In the genomic region with DNA sequence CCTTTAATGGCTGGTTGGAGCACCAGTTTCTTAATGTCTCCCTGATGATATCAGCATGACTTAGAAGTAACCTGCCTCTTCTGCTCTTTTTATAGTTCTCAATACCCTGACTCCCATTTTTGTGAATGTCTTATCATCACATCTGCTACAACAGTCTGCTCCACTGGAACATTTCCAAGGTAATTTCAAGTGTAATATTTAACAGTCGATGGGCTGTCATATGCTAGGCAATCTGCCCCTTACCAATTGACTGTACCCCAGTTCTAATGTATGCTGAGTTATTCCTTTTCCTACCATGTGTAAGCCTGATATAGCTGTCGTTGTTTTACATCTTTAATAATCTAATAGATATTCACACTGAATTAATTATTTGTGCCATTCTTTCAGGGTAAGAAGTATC, we compare ENCODE assay signal across 19 mouse cellular contexts.
DNase-seq lines count a peak whose midpoint lies in the region; ATAC-seq lines count a peak whose summit lies in the region.
"Had no signal": no experiment of that assay in that cellular context is flagged by ENCODE, and none has a peak within 500 bp of the region (broad histone marks: within the 10 kb centered on the region; RNA-seq: fewer than 3 reads in every experiment).

No protein-coding gene starts in this region.

- H3K4me1 ChIP-seq in forebrain, embryonic 15.5 days = no peaks in the 10 kb centered on the region
- H3K4me1 ChIP-seq in forebrain, embryonic 12.5 days = no peaks in the 10 kb centered on the region
- H3K4me1 ChIP-seq: embryonic facial prominence, embryonic 12.5 days; heart, embryonic 15.5 days; hindbrain, embryonic 15.5 days had no signal

- H3K9ac ChIP-seq in forebrain, embryonic 15.5 days (replicated peaks) = no peak overlapping the region
- no peak overlapping the region for H3K9ac ChIP-seq in forebrain, embryonic 12.5 days
- H3K9ac ChIP-seq: embryonic facial prominence, embryonic 12.5 days; heart, embryonic 15.5 days; hindbrain, embryonic 15.5 days had no signal

- peak; percentile 97 for ATAC-seq in forebrain, embryonic 15.5 days (replicated peaks)
- ATAC-seq in forebrain, embryonic 12.5 days (ENCODE audit: low FRiP score) = no peak

- no peak overlapping the region for H3K4me2 ChIP-seq in forebrain, embryonic 15.5 days (replicated peaks)
- H3K4me2 ChIP-seq in forebrain, embryonic 12.5 days = no peak overlapping the region
- H3K4me2 ChIP-seq: embryonic facial prominence, embryonic 12.5 days; heart, embryonic 11.5 days; heart, embryonic 15.5 days; hindbrain, embryonic 15.5 days had no signal

- no peaks in the 10 kb centered on the region for H3K27me3 ChIP-seq in forebrain, embryonic 15.5 days
- no peaks in the 10 kb centered on the region for H3K27me3 ChIP-seq in forebrain, embryonic 12.5 days
- H3K27me3 ChIP-seq: embryonic facial prominence, embryonic 12.5 days; heart, embryonic 15.5 days; hindbrain, embryonic 15.5 days had no signal

- no peaks in the 10 kb centered on the region for H3K36me3 ChIP-seq in forebrain, embryonic 15.5 days
- H3K36me3 ChIP-seq in forebrain, embryonic 12.5 days (replicated peaks) = no peaks in the 10 kb centered on the region
- H3K36me3 ChIP-seq: embryonic facial prominence, embryonic 12.5 days; heart, embryonic 15.5 days; hindbrain, embryonic 15.5 days had no signal

- H3K9me3 ChIP-seq in forebrain, embryonic 15.5 days = no peaks in the 10 kb centered on the region
- H3K9me3 ChIP-seq in forebrain, embryonic 12.5 days = no peaks in the 10 kb centered on the region
- H3K9me3 ChIP-seq: embryonic facial prominence, embryonic 12.5 days; heart, embryonic 15.5 days; hindbrain, embryonic 15.5 days had no signal

- WGBS in forebrain, embryonic 15.5 days = 61% methylated on average over 2 of the region's 2 CpGs
- WGBS in forebrain, embryonic 12.5 days = 84% methylated on average over 2 of the region's 2 CpGs

- no peak overlapping the region for H3K4me3 ChIP-seq in forebrain, embryonic 15.5 days
- no peak overlapping the region for H3K4me3 ChIP-seq in forebrain, embryonic 12.5 days (replicated peaks)
- H3K4me3 ChIP-seq: embryonic facial prominence, embryonic 12.5 days; heart, adult 2 months; heart, embryonic 15.5 days; hindbrain, embryonic 15.5 days had no signal

- DNase-seq in layer of hippocampus, adult 9-11 months = peak; percentile 8
- DNase-seq in layer of hippocampus, adult 11-12 months (ENCODE audit: low spot score) = no peak
- peak; percentile 9 for DNase-seq in brain, adult 2 months (ENCODE audit: low read depth, low spot score)
- peak; percentile 28 for DNase-seq in brain, embryonic 18.5 days (ENCODE audit: low read depth, low spot score)
- no peak for DNase-seq in spleen, adult 18-20 months
- no peak for DNase-seq in gastrocnemius, postnatal 10 days
- DNase-seq: adrenal gland, adult 8-10 months; adrenal gland, postnatal 36 days; cerebellum, adult 2 months; cerebellum, postnatal 14 days; heart, adult 2 months; heart, postnatal 14 days; kidney, adult 11 months had no signal

- 0 out of 2 replicates have a peak overlapping the region, but pooled peaks have one; percentile 19 for H3K27ac ChIP-seq in forebrain, embryonic 15.5 days (replicated peaks)
- no peak overlapping the region for H3K27ac ChIP-seq in forebrain, embryonic 12.5 days
- H3K27ac ChIP-seq: embryonic facial prominence, embryonic 12.5 days; heart, adult 2 months; heart, embryonic 15.5 days; hindbrain, embryonic 15.5 days had no signal

Comparison
In these comparisons a context has a peak if more than half of its experiments do, and no peak if none do; other contexts are left out.
1. DNase-seq: peak in layer of hippocampus, adult 9-11 months (single experiment), brain, adult 2 months (single experiment) and brain, embryonic 18.5 days (single experiment); none in layer of hippocampus, adult 11-12 months (single experiment), spleen, adult 18-20 months (0 of 2) and gastrocnemius, postnatal 10 days (single experiment).